Comparison of ENCODE assay signal across 7 mouse cellular contexts in genomic region chr3:79842165-79842564, GRCm38 (mm10). TPM values are rescaled to one million over a fixed set of nuclear protein-coding genes. Genes with fewer than 3 reads are reported as not detected.
DNase-seq lines count a peak whose midpoint lies in the region; ATAC-seq and TF ChIP-seq lines count a peak whose summit lies in the region.

No protein-coding gene starts in this region.

- ATAC-seq in activated CD4-positive, CD25-positive, alpha-beta regulatory T cell, adult 4 months, result peak; percentile 83
- peak; percentile 49 for ATAC-seq in forebrain, embryonic 14.5 days
- ATAC-seq in liver, embryonic 14.5 days (ENCODE audit: insufficient read depth), result peak; percentile 70

- peak; percentile 74 for DNase-seq in forebrain, embryonic 14.5 days (ENCODE audit: low spot score)
- DNase-seq in induced T-regulatory cell, adult 2 months (ENCODE audit: low read depth), result peak; percentile 86
- DNase-seq in liver, embryonic 14.5 days (ENCODE audit: low read depth in 3 of 3, low spot score in 3 of 3), result peak; percentile 60 to 73 (median 70)
- DNase-seq in natural killer cell, adult 2 months (ENCODE audit: low spot score in 2 of 2), result peak; percentile 57 to 74
- DNase-seq in thymus, postnatal 36 days, result peak; percentile 24 to 45

- H3K27ac ChIP-seq in ES-Bruce4 (ENCODE audit: insufficient read depth, low read length), result no peak overlapping the region
- no peak overlapping the region for H3K27ac ChIP-seq in forebrain, embryonic 14.5 days (ENCODE audit: low read depth, low read length)
- peak overlapping the region; percentile 35 for H3K27ac ChIP-seq in liver, embryonic 14.5 days

- 8% methylated on average over 12 of the region's 12 CpGs for WGBS in forebrain, embryonic 14.5 days
- WGBS in liver, embryonic 14.5 days (ENCODE audit: insufficient replicate concordance), result 7% methylated on average over 12 of the region's 12 CpGs

- no peak for TF ChIP-seq POLR2A in ES-Bruce4 (IDR thresholded peaks at IDR 0.05; ENCODE audit: insufficient read depth, low read length)

- H3K27me3 ChIP-seq in ES-Bruce4 (ENCODE audit: control insufficient read depth, insufficient read depth, low read length, poor library complexity, severe bottlenecking), result no peaks in the 10 kb centered on the region
- no peaks in the 10 kb centered on the region for H3K27me3 ChIP-seq in forebrain, embryonic 14.5 days (replicated peaks; ENCODE audit: control insufficient read depth, insufficient read depth, low read length)
- no peaks in the 10 kb centered on the region for H3K27me3 ChIP-seq in liver, embryonic 14.5 days (ENCODE audit: control insufficient read depth, insufficient read depth, low read length)

- H3K4me1 ChIP-seq in ES-Bruce4 (ENCODE audit: control insufficient read depth, insufficient read depth, low read length), result no peaks in the 10 kb centered on the region
- H3K4me1 ChIP-seq in forebrain, embryonic 14.5 days (ENCODE audit: control insufficient read depth, insufficient read depth, low read length), result no peaks in the 10 kb centered on the region
- H3K4me1 ChIP-seq in liver, embryonic 14.5 days (replicated peaks; ENCODE audit: control insufficient read depth in 2 of 2, insufficient read depth in 2 of 2, low read length in 1 of 2), result peaks cover 0 to 15% of the 10 kb centered on the region in 2 experiments; a peak in 2 of 4 replicates

- peak overlapping the region; percentile 67; the same call in 1 of the 2 replicates for H3K4me3 ChIP-seq in ES-Bruce4 (ENCODE audit: low read depth, low read length)
- peak overlapping the region; percentile 42 for H3K4me3 ChIP-seq in forebrain, embryonic 14.5 days (ENCODE audit: low read depth, low read length)
- H3K4me3 ChIP-seq in liver, embryonic 14.5 days (ENCODE audit: insufficient read depth in 1 of 2, low read depth in 2 of 2, low read length in 2 of 2), result peak overlapping the region; percentile 60 to 63

- H3K36me3 ChIP-seq in ES-Bruce4 (ENCODE audit: control insufficient read depth, insufficient read depth, low read length, poor library complexity, severe bottlenecking), result no peaks in the 10 kb centered on the region
- no peaks in the 10 kb centered on the region for H3K36me3 ChIP-seq in forebrain, embryonic 14.5 days (ENCODE audit: control insufficient read depth, insufficient read depth, low read length)
- no peaks in the 10 kb centered on the region for H3K36me3 ChIP-seq in liver, embryonic 14.5 days (replicated peaks; ENCODE audit: control insufficient read depth, insufficient read depth, low read depth)

- TF ChIP-seq EP300 in ES-Bruce4 (IDR thresholded peaks at IDR 0.05; ENCODE audit: insufficient read depth, low read depth, low read length), result no peak
- TF ChIP-seq EP300 in liver, embryonic 14.5 days (IDR thresholded peaks at IDR 0.05; ENCODE audit: low read depth), result no peak

- H3K4me2 ChIP-seq in forebrain, embryonic 14.5 days (ENCODE audit: low read length), result peak overlapping the region; percentile 63
- H3K4me2 ChIP-seq in liver, embryonic 14.5 days (ENCODE audit: low read depth), result peak overlapping the region; percentile 79

- no peaks in the 10 kb centered on the region for H3K9me3 ChIP-seq in ES-Bruce4 (replicated peaks; ENCODE audit: control insufficient read depth, insufficient read depth, low read length, poor library complexity, severe bottlenecking)
- H3K9me3 ChIP-seq in forebrain, embryonic 14.5 days (replicated peaks; ENCODE audit: control insufficient read depth, low read length), result no peaks in the 10 kb centered on the region
- no peaks in the 10 kb centered on the region for H3K9me3 ChIP-seq in liver, embryonic 14.5 days (ENCODE audit: control insufficient read depth, low read length)

- TF ChIP-seq CTCF in ES-Bruce4 (IDR thresholded peaks at IDR 0.05; ENCODE audit: low read depth, low read length), result no peak
- no peak for TF ChIP-seq CTCF in liver, embryonic 14.5 days (IDR thresholded peaks at IDR 0.05; ENCODE audit: low read depth)

- peak overlapping the region; percentile 33 for H3K9ac ChIP-seq in ES-Bruce4 (ENCODE audit: low read depth, poor library complexity, severe bottlenecking)
- peak overlapping the region; percentile 29; the same call in 1 of the 2 replicates for H3K9ac ChIP-seq in forebrain, embryonic 14.5 days (ENCODE audit: low read length)
- H3K9ac ChIP-seq in liver, embryonic 14.5 days (replicated peaks), result peak overlapping the region; percentile 61

RNA-seq across cellular contexts. Expression of gene Tmem144, which starts 10.4 kb away (rescaled TPM):
- 15.8 and 17.0 TPM in 2 replicates for polyA plus RNA-seq in ES-Bruce4 (2011; ENCODE audit: insufficient read depth, insufficient read length, low read depth, missing spikeins)
- polyA plus RNA-seq in activated CD4-positive, CD25-positive, alpha-beta regulatory T cell, adult 4 months (2017; shearing (Covaris generic)), result not detected
- polyA plus RNA-seq in forebrain, embryonic 14.5 days (2014; fragmentation: Nextera tagmentation; extraction: Ambion mirVana), result 2.5 and 2.8 TPM in 2 replicates
- polyA plus RNA-seq in liver, embryonic 14.5 days (2012; rRNA removed), result 0.68 and 0.73 TPM in 2 replicates
- polyA plus RNA-seq in liver, embryonic 14.5 days (2014; fragmentation: Nextera tagmentation; extraction: Ambion mirVana), result 1.7 and 1.9 TPM in 2 replicates

RNA-seq across cellular contexts. Expression of gene Fam198b, which starts 42.2 kb away (rescaled TPM):
- 9.8 and 10.9 TPM in 2 replicates for polyA plus RNA-seq in ES-Bruce4 (2011; ENCODE audit: insufficient read depth, insufficient read length, low read depth, missing spikeins)
- under 1 TPM in 1 of 2 experiments, not detected in 1; 0.09 TPM for polyA plus RNA-seq in activated CD4-positive, CD25-positive, alpha-beta regulatory T cell, adult 4 months (2017; shearing (Covaris generic))
- 1.2 and 1.3 TPM in 2 replicates for polyA plus RNA-seq in forebrain, embryonic 14.5 days (2014; fragmentation: Nextera tagmentation; extraction: Ambion mirVana)
- polyA plus RNA-seq in liver, embryonic 14.5 days (2012; rRNA removed), result 0.56 and 0.70 TPM in 2 replicates
- 0.45 and 0.57 TPM in 2 replicates for polyA plus RNA-seq in liver, embryonic 14.5 days (2014; fragmentation: Nextera tagmentation; extraction: Ambion mirVana)

Comparison
In these comparisons a context has a peak if more than half of its experiments do, and no peak if none do; other contexts are left out.
1. DNase-seq: peak in every context shown above with its lines; median percentile 86 in induced T-regulatory cell, adult 2 months; 74 in forebrain, embryonic 14.5 days; 70 in liver, embryonic 14.5 days; 66 in natural killer cell, adult 2 months; 34 in thymus, postnatal 36 days.